Mouse (Mus musculus) testis, adult 2 months (tissue): ENCODE data around the gene Shld2.

ENCODE experiments used
- CTCF ChIP-seq: fragments of 200-500 bp; IDR thresholded peaks from 2 replicates; pipeline ENCODE4 v1.5.1; 2012; ENCODE audit warnings: low read depth, mild to moderate bottlenecking, inconsistent platforms, low read length, moderate library complexity; ENCODE audit not compliant: control insufficient read depth, insufficient read depth, insufficient replicate concordance
- POLR2A ChIP-seq: fragments of 200-500 bp; IDR thresholded peaks from 2 replicates; pipeline ENCODE4 v1.6.1; 2012; ENCODE audit warnings: low read depth, mild to moderate bottlenecking, inconsistent platforms, low read length, moderate library complexity; ENCODE audit not compliant: control insufficient read depth

DNA sequence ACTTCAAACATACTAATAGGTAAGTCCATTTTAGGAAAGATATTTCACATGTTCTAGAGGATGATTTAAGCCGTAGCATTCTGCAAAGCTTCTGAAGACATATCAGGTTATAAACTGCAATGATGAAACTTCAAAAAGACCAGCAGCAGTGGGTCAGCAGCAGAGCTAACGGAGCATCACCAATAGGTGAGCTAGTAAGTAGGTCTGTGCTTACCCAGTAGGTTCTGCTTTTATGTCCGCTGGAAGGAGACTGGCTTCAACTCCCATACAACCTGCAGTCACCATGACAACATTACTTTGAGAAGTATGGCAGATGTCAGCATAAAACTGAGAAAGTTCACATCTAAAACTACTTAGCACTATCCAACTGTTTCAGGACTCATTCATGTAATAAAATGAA, 16.7 kb downstream of the Shld2 start:
- no peak for TF ChIP-seq POLR2A
- no peak for TF ChIP-seq CTCF
